Mouse (Mus musculus) liver, adult 2 months (tissue): ENCODE data around the gene Grin3b.

Experiments
- CTCF ChIP-seq: fragments of 200-500 bp; IDR thresholded peaks from 2 replicates; pipeline ENCODE4 v1.5.1; 2011; ENCODE audit warnings: low read depth, low read length, control low read depth
- POLR2A ChIP-seq: fragments of 200-500 bp; IDR thresholded peaks from 2 replicates; pipeline ENCODE4 v1.6.1; 2011; ENCODE audit warnings: low read length, control low read depth; ENCODE audit not compliant: insufficient read depth; ENCODE audit errors: extremely low read depth

DNA sequence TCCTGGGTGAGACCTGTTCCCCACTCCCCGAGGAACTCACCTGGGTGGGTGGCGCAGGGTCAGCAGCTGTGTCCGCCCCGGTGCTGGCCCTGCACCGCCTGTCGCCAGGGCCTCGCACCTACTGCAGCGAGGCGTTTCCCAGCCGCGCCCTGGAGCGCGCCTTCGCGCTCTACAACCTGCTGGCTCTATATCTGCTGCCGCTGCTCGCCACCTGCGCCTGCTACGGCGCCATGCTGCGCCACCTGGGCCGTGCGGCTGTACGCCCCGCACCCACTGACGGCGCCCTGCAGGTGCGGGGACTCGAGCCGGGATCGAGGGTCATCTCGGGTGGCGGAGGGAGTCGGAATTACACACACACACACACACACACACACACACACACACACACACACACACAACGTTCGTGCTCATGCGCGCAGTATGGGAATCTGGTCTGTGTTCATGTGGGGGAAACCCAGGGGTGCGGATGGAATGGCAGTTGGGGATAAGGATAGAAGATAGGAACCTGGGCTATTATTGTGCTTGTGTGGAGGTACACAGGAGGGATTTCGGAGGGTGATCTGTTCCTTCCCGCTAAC, 49.5 kb upstream of the Grin3b start, which contains the start of gene R3hdm4:
- TF ChIP-seq CTCF (no peak), POLR2A (no peak)
